Mouse (Mus musculus) thymus, adult 2 months (tissue): ENCODE measurements around the gene Atm. TPM values are rescaled to one million over a fixed set of nuclear protein-coding genes. Genes with fewer than 3 reads are reported as not detected.

Source experiments
- DNase-seq: peaks from one replicate; pipeline ENCODE4 v3.0.0; 2021
- H3K27ac ChIP-seq: fragments of 200-500 bp; 2 replicates; pipeline ENCODE4 v1.5.1; 2012; ENCODE audit warnings: low read length, control low read depth; ENCODE audit not compliant: control insufficient read depth, insufficient read depth
- H3K27me3 ChIP-seq: fragments of 200-500 bp; 2 replicates; pipeline ENCODE4 v1.6.1; 2012; ENCODE audit warnings: mild to moderate bottlenecking, low read length, moderate library complexity, mixed read lengths; ENCODE audit not compliant: control insufficient read depth, insufficient read depth
- H3K36me3 ChIP-seq: fragments of 200-500 bp; 2 replicates; pipeline ENCODE4 v1.6.1; 2012; ENCODE audit warnings: mild to moderate bottlenecking, low read length, moderate library complexity; ENCODE audit not compliant: control insufficient read depth, insufficient read depth
- H3K4me1 ChIP-seq: fragments of 200-500 bp; replicated peaks from 2 replicates; pipeline ENCODE4 v1.6.1; 2012; ENCODE audit warnings: low read length; ENCODE audit not compliant: control insufficient read depth, insufficient read depth
- H3K4me3 ChIP-seq: fragments of 200-500 bp; 2 replicates; pipeline ENCODE4 v1.5.1; 2012; ENCODE audit warnings: mild to moderate bottlenecking, low read length, control low read depth, moderate library complexity; ENCODE audit not compliant: control insufficient read depth, insufficient read depth
- CTCF ChIP-seq: fragments of 200-500 bp; IDR thresholded peaks from 2 replicates; pipeline ENCODE4 v1.5.1; 2012; ENCODE audit warnings: mild to moderate bottlenecking, control low read depth, low read length, moderate library complexity, borderline replicate concordance; ENCODE audit not compliant: control insufficient read depth, poor library complexity, insufficient read depth; ENCODE audit errors: extremely low read depth
- POLR2A ChIP-seq: fragments of 200-500 bp; IDR thresholded peaks from 2 replicates; pipeline ENCODE4 v1.6.1; 2012; ENCODE audit warnings: mild to moderate bottlenecking, low read length, control low read depth, moderate library complexity; ENCODE audit not compliant: control insufficient read depth, poor library complexity, insufficient read depth; ENCODE audit errors: extremely low read depth
- WGBS: fragments of 180-500 bp; shearing (Covaris S2); methylation state at CpG from one replicate; pipeline ENCODE4 v1.1.7; 2018; 5-methylcytosine and 5-hydroxymethylcytosine counted together
- polyA plus RNA-seq: library from polyadenylated mRNA; depleted of rRNA; stranded (reverse); fragments of >200 nt; gene quantifications from 2 replicates; pipeline ENCODE4 v1.2.3, GENCODE M21; 2012; rRNA removed

Atm gene
- 3.9 and 4.5 TPM in 2 replicates for polyA plus RNA-seq

DNA sequence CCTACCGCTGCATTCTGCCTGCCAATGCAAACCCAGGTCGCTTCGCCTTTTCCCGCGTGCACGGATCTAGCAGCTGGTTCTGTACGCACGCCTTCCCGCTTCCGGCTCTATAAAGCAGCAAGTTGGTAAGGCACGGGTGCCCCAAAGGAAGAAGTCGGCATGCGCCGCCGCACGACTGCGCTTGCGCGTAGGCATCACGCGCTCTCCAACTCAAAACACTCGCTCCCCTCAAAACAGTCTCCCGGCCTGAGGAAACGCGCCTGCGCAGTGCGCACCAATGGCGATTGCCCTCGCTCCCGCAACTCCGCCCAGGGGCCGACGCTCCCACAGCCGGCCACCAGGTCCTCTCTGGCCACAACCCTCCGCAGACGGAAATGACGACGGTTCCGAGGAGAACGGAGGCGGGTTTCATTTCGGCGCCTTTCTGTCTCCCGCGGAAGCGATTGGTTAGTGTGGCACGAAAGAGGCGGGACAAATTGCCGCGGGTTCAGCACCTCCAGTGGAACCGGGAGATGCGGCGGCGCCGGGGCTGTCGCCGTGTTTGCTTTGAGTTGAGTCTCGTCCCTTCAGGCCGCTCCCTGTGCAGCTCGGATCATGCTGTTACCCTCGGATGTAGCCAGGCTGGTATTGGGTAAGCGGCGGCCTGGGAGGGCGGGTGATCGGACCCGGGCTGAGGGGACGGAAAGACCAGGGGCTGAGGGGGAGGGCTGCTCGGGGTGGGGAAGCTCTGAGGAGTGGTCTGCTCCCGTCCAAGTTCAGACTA, at the start of gene Atm, which contains the start of gene Npat:
Atm (minus strand) TSS at position 183 of the 763 bp plus-strand sequence.
Npat (plus strand) TSS at position 490 of the 763 bp plus-strand sequence.
- Histone ChIP-seq H3K36me3 (no peaks in the 10 kb centered on the region), H3K4me3 (peak within 1 kb of the TSS; percentile 62), H3K27ac (peak within 1 kb of the TSS; percentile 72), H3K4me1 (peaks cover 2% of the 10 kb centered on the region), H3K27me3 (no peaks in the 10 kb centered on the region)
- TF ChIP-seq CTCF (peak; percentile 61; the same call in 1 of the 2 replicates), POLR2A (peak; percentile 69)
- DNase-seq, result peak; percentile 98
- WGBS, result under 1% methylated on average over 69 of the region's 69 CpGs

DNA sequence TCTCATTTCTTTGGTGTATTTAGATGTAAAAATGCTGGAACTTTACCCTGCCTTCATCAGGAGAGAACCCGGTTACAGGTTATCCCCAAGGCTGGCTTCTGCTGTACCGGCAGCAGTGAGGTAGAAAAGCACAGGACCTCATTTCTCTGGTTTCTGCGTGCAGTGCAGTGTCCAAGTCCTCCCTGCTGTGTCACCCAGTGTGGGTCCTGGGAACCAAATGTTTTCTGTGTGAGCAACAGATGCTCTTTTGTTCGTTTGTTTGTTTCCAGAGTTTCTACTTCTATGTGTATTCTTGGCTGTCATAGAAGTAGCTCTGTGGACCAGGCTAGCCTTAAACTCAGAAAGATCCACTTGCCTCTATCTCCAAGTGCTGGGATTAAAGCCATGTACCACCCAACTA, 45.3 kb upstream of the Atm start:
- 97% methylated on average over 4 of the region's 4 CpGs for WGBS
- no peaks in the 10 kb centered on the region for H3K27me3 ChIP-seq
- DNase-seq, result no peak
- TF ChIP-seq CTCF, result no peak
- TF ChIP-seq POLR2A, result no peak
- H3K27ac ChIP-seq, result no peak overlapping the region
- H3K36me3 ChIP-seq, result peaks cover 71% of the 10 kb centered on the region
- H3K4me3 ChIP-seq, result no peak overlapping the region
- H3K4me1 ChIP-seq, result no peaks in the 10 kb centered on the region

DNA sequence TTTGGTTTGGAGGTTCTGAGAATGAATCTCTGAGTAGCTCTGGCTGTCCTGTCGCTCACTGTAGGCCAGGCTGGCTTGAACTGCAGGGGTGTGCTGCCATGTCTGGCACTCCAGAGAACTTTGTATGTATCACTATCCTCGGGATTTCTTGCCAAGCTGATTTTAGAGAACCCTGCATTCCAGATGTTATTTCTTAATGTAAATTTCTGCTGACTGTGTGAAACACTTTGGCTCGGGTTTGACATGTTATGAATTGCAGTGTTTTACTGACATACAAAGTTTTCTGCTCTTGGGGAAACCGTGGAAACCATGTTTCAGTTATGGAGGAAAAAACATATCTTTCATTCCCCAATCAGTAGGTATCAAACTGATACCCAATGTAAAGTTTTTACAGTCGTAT, 39.2 kb upstream of the Atm start:
- H3K4me3 ChIP-seq, result no peak overlapping the region
- H3K4me1 ChIP-seq, result no peaks in the 10 kb centered on the region
- DNase-seq, result no peak
- H3K36me3 ChIP-seq, result peaks cover 46% of the 10 kb centered on the region
- no peaks in the 10 kb centered on the region for H3K27me3 ChIP-seq
- WGBS, result 95% methylated on average over 5 of the region's 5 CpGs
- no peak for TF ChIP-seq CTCF
- no peak for TF ChIP-seq POLR2A
- H3K27ac ChIP-seq, result no peak overlapping the region

DNA sequence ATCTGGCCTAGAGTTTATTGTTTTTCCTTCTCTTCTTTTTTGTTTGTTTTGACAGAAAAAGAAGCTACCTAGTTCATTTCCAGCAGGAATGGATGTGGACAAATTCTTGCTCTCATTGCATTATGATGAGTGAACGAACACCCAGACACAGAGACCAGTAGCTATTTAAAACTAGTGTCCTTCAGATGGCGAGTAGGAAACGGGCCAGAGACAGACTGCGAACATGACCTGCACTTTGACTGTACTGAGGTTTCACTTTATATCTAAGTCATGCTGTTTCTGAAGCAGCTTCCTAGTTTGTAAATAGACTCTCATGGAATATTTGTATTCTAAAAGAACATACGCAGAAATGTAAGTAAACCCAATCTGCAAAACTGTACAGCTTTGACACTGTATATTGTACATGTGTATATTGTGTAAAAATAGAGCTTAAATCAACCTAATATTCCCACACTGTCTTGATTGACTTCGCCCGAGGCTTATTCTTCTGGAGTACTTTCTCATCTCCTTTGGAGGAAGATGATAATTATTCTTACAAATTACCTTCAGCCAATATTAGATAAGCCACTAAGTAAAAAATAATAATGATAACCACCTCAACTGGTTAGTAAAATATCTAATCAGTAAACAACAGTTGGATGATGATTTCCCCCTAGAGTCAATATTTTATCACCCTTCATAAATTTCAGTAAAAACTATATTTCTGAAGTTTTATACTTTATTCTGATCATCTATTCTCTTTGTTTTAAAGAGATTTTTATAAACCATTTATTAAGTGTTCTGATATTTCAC, 36.2 kb upstream of the Atm start:
- TF ChIP-seq CTCF (no peak), POLR2A (no peak)
- Histone ChIP-seq H3K4me1 (no peaks in the 10 kb centered on the region), H3K27ac (no peak overlapping the region), H3K36me3 (peaks cover 52% of the 10 kb centered on the region), H3K27me3 (no peaks in the 10 kb centered on the region), H3K4me3 (no peak overlapping the region)
- WGBS, result 97% methylated on average over 7 of the region's 7 CpGs
- no peak for DNase-seq

DNA sequence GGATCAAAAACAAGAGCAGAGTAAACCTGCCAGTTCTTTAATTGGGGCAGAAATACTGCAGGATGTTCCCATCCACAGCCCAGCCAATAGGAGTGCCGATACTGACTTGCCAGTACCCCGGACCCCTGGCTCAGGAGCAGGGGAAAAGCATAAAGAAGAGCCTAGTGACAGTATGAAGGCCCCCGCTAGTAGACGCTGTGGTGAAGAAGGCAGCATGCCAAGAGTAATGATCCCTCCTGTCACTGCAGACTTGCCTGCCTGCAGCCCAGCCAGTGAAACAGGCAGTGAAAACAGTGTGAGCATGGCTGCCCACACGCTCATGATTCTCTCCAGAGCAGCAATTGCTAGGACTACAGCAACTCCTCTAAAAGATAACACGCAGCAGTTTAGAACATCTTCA, 34.1 kb upstream of the Atm start:
- H3K36me3 ChIP-seq, result peaks cover 59% of the 10 kb centered on the region
- no peak overlapping the region for H3K4me3 ChIP-seq
- H3K27ac ChIP-seq, result no peak overlapping the region
- no peaks in the 10 kb centered on the region for H3K27me3 ChIP-seq
- TF ChIP-seq POLR2A, result no peak
- no peak for DNase-seq
- WGBS, result 98% methylated on average over 6 of the region's 6 CpGs
- H3K4me1 ChIP-seq, result no peaks in the 10 kb centered on the region

DNA sequence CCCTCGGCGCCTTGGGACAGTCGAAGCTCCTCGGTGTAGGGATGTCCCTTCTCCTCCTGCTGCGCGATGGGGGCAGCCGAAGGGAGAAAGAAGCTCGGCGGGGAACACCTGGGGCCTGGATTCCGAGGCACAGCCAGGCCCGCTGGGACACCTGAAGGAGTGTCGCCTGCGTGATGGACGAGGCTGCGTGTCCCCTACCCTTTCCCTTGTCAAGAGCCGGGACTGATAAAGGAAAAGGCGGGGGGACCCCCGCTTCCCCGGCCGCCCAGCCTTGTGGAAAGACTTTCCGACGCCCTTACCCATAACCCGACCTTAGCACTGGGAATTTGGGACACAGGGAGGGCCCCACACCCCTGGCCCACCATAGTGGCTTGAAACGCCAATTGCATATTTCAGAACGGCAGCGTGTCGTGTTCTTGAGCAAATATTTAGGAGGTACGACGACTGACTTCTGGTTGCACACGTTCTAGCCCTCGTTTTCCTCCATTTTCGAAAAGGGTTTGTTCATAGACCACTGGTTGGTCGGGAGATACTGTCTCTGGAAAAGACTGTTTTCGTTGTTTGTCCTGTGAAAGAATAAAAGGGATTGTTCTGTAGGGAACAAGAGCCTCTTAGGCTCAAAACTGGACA, 911 bp upstream of the Atm start:
- Histone ChIP-seq H3K4me1 (peaks cover 2% of the 10 kb centered on the region), H3K4me3 (peak overlapping the region; percentile 62), H3K36me3 (no peaks in the 10 kb centered on the region), H3K27me3 (no peaks in the 10 kb centered on the region), H3K27ac (no peak overlapping the region)
- DNase-seq, result no peak
- TF ChIP-seq CTCF (no peak), POLR2A (no peak)
- WGBS, result under 1% methylated on average over 34 of the region's 34 CpGs
